In genomic region chrX:8274056-8274455, GRCm38 (mm10) we compare ENCODE assay signal across 20 mouse cellular contexts. TPM values are rescaled to one million over a fixed set of nuclear protein-coding genes. Genes with fewer than 3 reads are reported as not detected.
DNase-seq lines count a peak whose midpoint lies in the region; ATAC-seq and TF ChIP-seq lines count a peak whose summit lies in the region.
"Had no signal": no experiment of that assay in that cellular context is flagged by ENCODE, and none has a peak within 500 bp of the region (broad histone marks: within the 10 kb centered on the region; RNA-seq: fewer than 3 reads in every experiment).

No protein-coding gene starts in this region.

- TF ChIP-seq CTCF in heart, postnatal 0 days (IDR thresholded peaks at IDR 0.05; ENCODE audit: low read depth), result no peak

- no peak for DNase-seq in heart, postnatal 0 days (ENCODE audit: low spot score)
- no peak for DNase-seq in heart, postnatal 25 days (ENCODE audit: low spot score)
- no peak for DNase-seq in liver, embryonic 11.5 days (ENCODE audit: low spot score)
- no peak for DNase-seq in liver
- no peak for DNase-seq in c-Kit-positive CD71-positive TER-119-positive erythroid progenitor cells, embryonic 14.5 days (ENCODE audit: low spot score)
- DNase-seq in layer of hippocampus, adult 9-11 months, result no peak
- DNase-seq: adrenal gland, adult 8-10 months; cerebellum, adult 9-11 months; gastrocnemius, postnatal 14 days; thymus, postnatal 4 days had no signal

- H3K27me3 ChIP-seq in heart, postnatal 0 days (ENCODE audit: control insufficient read depth, insufficient read depth, low read length), result no peaks in the 10 kb centered on the region
- H3K27me3 ChIP-seq in liver, embryonic 11.5 days (replicated peaks; ENCODE audit: control insufficient read depth, insufficient read depth, low read length), result no peaks in the 10 kb centered on the region
- H3K27me3 ChIP-seq in lung, embryonic 16.5 days (ENCODE audit: control insufficient read depth, insufficient read depth, low read depth, low read length), result no peaks in the 10 kb centered on the region
- H3K27me3 ChIP-seq: intestine, embryonic 15.5 days; midbrain, embryonic 15.5 days; neural tube, embryonic 12.5 days had no signal

- no peak for TF ChIP-seq EP300 in heart, postnatal 0 days (IDR thresholded peaks at IDR 0.05; ENCODE audit: low read depth)

- no peak overlapping the region for H3K9ac ChIP-seq in heart, postnatal 0 days (replicated peaks; ENCODE audit: low read depth, low read length)
- H3K9ac ChIP-seq in liver, embryonic 11.5 days (ENCODE audit: low read depth, low read length), result no peak overlapping the region
- no peak overlapping the region for H3K9ac ChIP-seq in lung, embryonic 16.5 days (ENCODE audit: low read length)
- H3K9ac ChIP-seq: intestine, embryonic 15.5 days; midbrain, embryonic 15.5 days; neural tube, embryonic 12.5 days had no signal

- H3K36me3 ChIP-seq in heart, postnatal 0 days (replicated peaks; ENCODE audit: control insufficient read depth, insufficient read depth, low read length), result no peaks in the 10 kb centered on the region
- H3K36me3 ChIP-seq in liver, embryonic 11.5 days (ENCODE audit: control insufficient read depth, insufficient read depth, low read length), result no peaks in the 10 kb centered on the region
- no peaks in the 10 kb centered on the region for H3K36me3 ChIP-seq in lung, embryonic 16.5 days (ENCODE audit: control insufficient read depth, insufficient read depth, low read length)
- H3K36me3 ChIP-seq: embryonic facial prominence, embryonic 10.5 days; hindbrain, embryonic 10.5 days; intestine, embryonic 15.5 days; midbrain, embryonic 15.5 days; neural tube, embryonic 12.5 days had no signal

- no peaks in the 10 kb centered on the region for H3K9me3 ChIP-seq in heart, postnatal 0 days (replicated peaks; ENCODE audit: control insufficient read depth, low read length)
- H3K9me3 ChIP-seq in liver, embryonic 11.5 days (ENCODE audit: control insufficient read depth, low read length), result 0 out of 2 replicates have a peak, but pooled peaks cover 2% of the 10 kb centered on the region
- H3K9me3 ChIP-seq in lung, embryonic 16.5 days (ENCODE audit: control insufficient read depth, low read length), result no peaks in the 10 kb centered on the region; the same call in 1 of the 2 replicates
- H3K9me3 ChIP-seq: intestine, embryonic 15.5 days; midbrain, embryonic 15.5 days; neural tube, embryonic 12.5 days had no signal

- H3K4me1 ChIP-seq in heart, postnatal 0 days (ENCODE audit: control insufficient read depth, insufficient read depth), result no peaks in the 10 kb centered on the region
- H3K4me1 ChIP-seq in liver, embryonic 11.5 days (replicated peaks; ENCODE audit: control insufficient read depth, insufficient read depth, low read length), result no peaks in the 10 kb centered on the region
- no peaks in the 10 kb centered on the region for H3K4me1 ChIP-seq in lung, embryonic 16.5 days (replicated peaks; ENCODE audit: control insufficient read depth, insufficient read depth, low read length)
- H3K4me1 ChIP-seq: embryonic facial prominence, embryonic 10.5 days; hindbrain, embryonic 10.5 days; intestine, embryonic 15.5 days; midbrain, embryonic 15.5 days; neural tube, embryonic 12.5 days had no signal

- intact Hi-C loops in heart, postnatal 25 days (cut with DNase I), result no loop called here

- no peak overlapping the region for H3K4me3 ChIP-seq in heart, postnatal 0 days (ENCODE audit: low read depth, low read length)
- no peak overlapping the region for H3K4me3 ChIP-seq in liver, embryonic 11.5 days (ENCODE audit: low read depth, low read length)
- no peak overlapping the region for H3K4me3 ChIP-seq in lung, embryonic 16.5 days (ENCODE audit: low read length)
- H3K4me3 ChIP-seq: embryonic facial prominence, embryonic 10.5 days; hindbrain, embryonic 10.5 days; intestine, embryonic 15.5 days; midbrain, embryonic 15.5 days; neural tube, embryonic 12.5 days had no signal

- no peak overlapping the region for H3K4me2 ChIP-seq in heart, postnatal 0 days (ENCODE audit: low read depth, low read length)
- peak overlapping the region; percentile 74 for H3K4me2 ChIP-seq in liver, embryonic 11.5 days
- H3K4me2 ChIP-seq in lung, embryonic 16.5 days (ENCODE audit: low read depth, low read length), result no peak overlapping the region; the same call in 1 of the 2 replicates
- H3K4me2 ChIP-seq: intestine, embryonic 15.5 days; midbrain, embryonic 15.5 days; neural tube, embryonic 12.5 days had no signal

- H3K27ac ChIP-seq in heart, postnatal 0 days (ENCODE audit: low read depth), result no peak overlapping the region
- no peak overlapping the region for H3K27ac ChIP-seq in liver, embryonic 11.5 days (ENCODE audit: low read depth, low read length)
- no peak overlapping the region for H3K27ac ChIP-seq in lung, embryonic 16.5 days (ENCODE audit: low read length)
- H3K27ac ChIP-seq: embryonic facial prominence, embryonic 10.5 days; hindbrain, embryonic 10.5 days; intestine, embryonic 15.5 days; midbrain, embryonic 15.5 days; neural tube, embryonic 12.5 days had no signal

- peak; percentile 36; the same call in 1 of the 2 replicates for ATAC-seq in heart, postnatal 0 days (ENCODE audit: insufficient read depth, low read depth)
- no peak for ATAC-seq in liver, embryonic 11.5 days (replicated peaks; ENCODE audit: low FRiP score)
- ATAC-seq in lung, embryonic 16.5 days (ENCODE audit: low read depth), result peak; percentile 95
- ATAC-seq: intestine, embryonic 15.5 days; midbrain, embryonic 15.5 days had no signal

- 80% methylated on average over 5 of the region's 5 CpGs for WGBS in heart, postnatal 0 days
- WGBS in liver, embryonic 11.5 days, result 86% methylated on average over 5 of the region's 5 CpGs
- WGBS in lung, embryonic 16.5 days, result 54% methylated on average over 5 of the region's 5 CpGs

RNA-seq across cellular contexts. Expression of gene Slc38a5, which starts 3.1 kb away (rescaled TPM):
- total RNA-seq in heart, postnatal 0 days (2014; rRNA removed; ENCODE audit: low replicate concordance), result 10.5 and 20.4 TPM in 2 replicates
- 5.0 and 5.8 TPM in 2 replicates for polyA plus RNA-seq in heart, postnatal 0 days (2015; fragmentation: Nextera tagmentation; extraction: Ambion mirVana)
- total RNA-seq in heart, postnatal 25 days (2021), result under 1 TPM; 0.49 to 0.81 TPM
- polyA plus RNA-seq in liver, embryonic 11.5 days (2014; fragmentation: Nextera tagmentation; extraction: Ambion mirVana), result 77.7 and 84.1 TPM in 2 replicates
- 101 and 104 TPM in 2 replicates for polyA plus RNA-seq in lung, embryonic 16.5 days (2015; fragmentation: Nextera tagmentation; extraction: Ambion mirVana)
- total RNA-seq: adrenal gland, adult 8-10 months had no signal
- polyA plus RNA-seq: C2C12 had no signal

RNA-seq across cellular contexts. Expression of gene Ftsj1, which starts 21.9 kb away (rescaled TPM):
- total RNA-seq in heart, postnatal 0 days (2014; rRNA removed; ENCODE audit: low replicate concordance), result 20.9 and 25.1 TPM in 2 replicates
- polyA plus RNA-seq in heart, postnatal 0 days (2015; fragmentation: Nextera tagmentation; extraction: Ambion mirVana), result 17.1 and 18.8 TPM in 2 replicates
- 10 to 100 TPM; 10.3 to 10.7 TPM for total RNA-seq in heart, postnatal 25 days (2021)
- 59.6 and 62.7 TPM in 2 replicates for polyA plus RNA-seq in liver, embryonic 11.5 days (2014; fragmentation: Nextera tagmentation; extraction: Ambion mirVana)
- polyA plus RNA-seq in lung, embryonic 16.5 days (2015; fragmentation: Nextera tagmentation; extraction: Ambion mirVana), result 48.9 and 53.2 TPM in 2 replicates

RNA-seq across cellular contexts. Expression of gene Ssxb10, which starts 53.2 kb away (rescaled TPM):
- not detected in 2 replicates for total RNA-seq in heart, postnatal 0 days (2014; rRNA removed; ENCODE audit: low replicate concordance)
- not detected in 2 replicates for polyA plus RNA-seq in heart, postnatal 0 days (2015; fragmentation: Nextera tagmentation; extraction: Ambion mirVana)
- total RNA-seq in heart, postnatal 25 days (2021), result not detected
- not detected in 2 replicates for polyA plus RNA-seq in liver, embryonic 11.5 days (2014; fragmentation: Nextera tagmentation; extraction: Ambion mirVana)
- polyA plus RNA-seq in lung, embryonic 16.5 days (2015; fragmentation: Nextera tagmentation; extraction: Ambion mirVana), result not detected in 2 replicates
- total RNA-seq: adrenal gland, adult 8-10 months; ES-E14; gastrocnemius, postnatal 14 days; layer of hippocampus, postnatal 14 days; left cerebral cortex, postnatal 25 days had no signal
- polyA plus RNA-seq: C2C12; embryonic facial prominence, embryonic 10.5 days; hindbrain, embryonic 10.5 days; intestine, embryonic 15.5 days; midbrain, embryonic 15.5 days; neural tube, embryonic 12.5 days had no signal

Comparison
In these comparisons a context has a peak if more than half of its experiments do, and no peak if none do; other contexts are left out.
1. RNA of gene Slc38a5, which starts 3.1 kb away (polyA plus RNA-seq): 101 to 104 TPM in lung, embryonic 16.5 days and 77.7 to 84.1 TPM in liver, embryonic 11.5 days; 5.0 to 5.8 TPM in heart, postnatal 0 days; every median in the first group is over 10 times any median in the second.